ENCODE assay signal across 12 mouse cellular contexts in the genomic region with DNA sequence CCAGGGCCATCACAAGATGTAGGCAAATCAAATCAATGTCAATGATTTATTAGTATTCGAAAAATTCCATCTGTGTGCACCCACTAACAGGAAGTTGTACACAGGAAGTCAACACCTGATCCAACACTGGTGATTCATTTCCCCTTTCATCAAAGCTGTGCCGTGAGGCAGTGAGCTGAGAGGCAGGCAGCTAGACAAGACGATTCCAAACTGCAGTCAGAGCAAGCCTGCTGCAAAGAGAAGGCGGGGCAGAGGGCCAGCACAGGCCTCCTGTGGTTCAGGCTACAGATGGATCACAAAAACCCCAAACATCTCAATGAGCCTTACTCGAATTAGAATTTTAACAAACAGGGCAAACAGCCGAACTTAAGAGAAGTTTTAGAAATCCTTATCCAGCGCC.
A peak's percentile ranks its signal among the peaks of the same experiment; 100 is the strongest.
DNase-seq lines count a peak whose midpoint lies in the region; ATAC-seq and TF ChIP-seq lines count a peak whose summit lies in the region.
"Had no signal": no experiment of that assay in that cellular context is flagged by ENCODE, and none has a peak within 500 bp of the region (broad histone marks: within the 10 kb centered on the region; RNA-seq: fewer than 3 reads in every experiment).

No protein-coding gene starts in this region.

- H3K4me2 ChIP-seq in limb, embryonic 12.5 days, result no peak overlapping the region
- H3K4me2 ChIP-seq in midbrain, embryonic 15.5 days, result no peak overlapping the region
- no peak overlapping the region for H3K4me2 ChIP-seq in kidney, embryonic 15.5 days
- H3K4me2 ChIP-seq: liver, embryonic 13.5 days had no signal

- TF ChIP-seq POLR2A in embryonic fibroblast, embryonic 13.5 days (IDR thresholded peaks at IDR 0.05; ENCODE audit: low read depth, low read length), result no peak

- 0 out of 2 replicates have a peak overlapping the region, but pooled peaks have one; percentile 32 for H3K27ac ChIP-seq in limb, embryonic 12.5 days
- no peak overlapping the region for H3K27ac ChIP-seq in limb, embryonic 10.5 days
- 0 out of 2 replicates have a peak overlapping the region, but pooled peaks have one; percentile 5 for H3K27ac ChIP-seq in embryonic fibroblast, embryonic 13.5 days (ENCODE audit: insufficient read depth, low read length)
- H3K27ac ChIP-seq in midbrain, embryonic 15.5 days, result 0 out of 2 replicates have a peak overlapping the region, but pooled peaks have one; percentile 10
- H3K27ac ChIP-seq in kidney, embryonic 15.5 days, result no peak overlapping the region; the same call in 1 of the 2 replicates
- H3K27ac ChIP-seq: liver, embryonic 13.5 days had no signal

- H3K27me3 ChIP-seq in limb, embryonic 12.5 days, result no peaks in the 10 kb centered on the region
- no peaks in the 10 kb centered on the region for H3K27me3 ChIP-seq in limb, embryonic 10.5 days (ENCODE audit: low read depth, poor library complexity, severe bottlenecking)
- no peaks in the 10 kb centered on the region for H3K27me3 ChIP-seq in midbrain, embryonic 15.5 days (replicated peaks)
- H3K27me3 ChIP-seq in kidney, embryonic 15.5 days, result no peaks in the 10 kb centered on the region
- H3K27me3 ChIP-seq: liver, embryonic 13.5 days had no signal

- ATAC-seq in limb, embryonic 12.5 days (ENCODE audit: insufficient number of reproducible peaks, insufficient read depth, low FRiP score, low TSS enrichment, low read depth), result no peak
- 0 out of 2 replicates have a peak, but pooled peaks have one; percentile 46 for ATAC-seq in midbrain, embryonic 15.5 days (replicated peaks)
- no peak for ATAC-seq in kidney, embryonic 15.5 days (replicated peaks; ENCODE audit: low FRiP score)

- no peak for TF ChIP-seq CTCF in embryonic fibroblast, embryonic 13.5 days (IDR thresholded peaks at IDR 0.05; ENCODE audit: borderline replicate concordance, insufficient read depth, low read length)

- peak; percentile 10 to 17 for DNase-seq in cerebellum, postnatal 36 days
- no peak for DNase-seq in cerebellum, adult 8-10 months
- DNase-seq in limb, embryonic 10.5 days (ENCODE audit: low spot score), result no peak
- no peak for DNase-seq in thymus, postnatal 25 days
- DNase-seq: adrenal gland, adult 2 months; embryo, embryonic 11 days; heart, postnatal 36 days; liver, embryonic 13.5 days had no signal

- H3K4me3 ChIP-seq in limb, embryonic 12.5 days (replicated peaks), result no peak overlapping the region
- H3K4me3 ChIP-seq in limb, embryonic 10.5 days, result no peak overlapping the region
- H3K4me3 ChIP-seq in embryonic fibroblast, embryonic 13.5 days (ENCODE audit: insufficient read depth, low read length), result no peak overlapping the region
- H3K4me3 ChIP-seq in midbrain, embryonic 15.5 days, result no peak overlapping the region
- H3K4me3 ChIP-seq in kidney, embryonic 15.5 days (replicated peaks), result no peak overlapping the region
- H3K4me3 ChIP-seq: liver, embryonic 13.5 days had no signal

- H3K9ac ChIP-seq in limb, embryonic 12.5 days (replicated peaks), result no peak overlapping the region
- H3K9ac ChIP-seq in midbrain, embryonic 15.5 days, result no peak overlapping the region
- no peak overlapping the region for H3K9ac ChIP-seq in kidney, embryonic 15.5 days
- H3K9ac ChIP-seq: liver, embryonic 13.5 days had no signal

- WGBS in limb, embryonic 12.5 days, result 58% methylated on average over 7 of the region's 7 CpGs
- 67% methylated on average over 7 of the region's 7 CpGs for WGBS in limb, embryonic 10.5 days
- WGBS in midbrain, embryonic 15.5 days, result 41% methylated on average over 7 of the region's 7 CpGs
- whole genome bisulfite sequencing in kidney, embryonic 15.5 days, result 43% methylated on average over 7 of the region's 7 CpGs

- H3K9me3 ChIP-seq in limb, embryonic 12.5 days, result no peaks in the 10 kb centered on the region
- no peaks in the 10 kb centered on the region for H3K9me3 ChIP-seq in limb, embryonic 10.5 days (replicated peaks)
- no peaks in the 10 kb centered on the region for H3K9me3 ChIP-seq in midbrain, embryonic 15.5 days
- H3K9me3 ChIP-seq in kidney, embryonic 15.5 days (replicated peaks), result peaks cover 5% of the 10 kb centered on the region; the same call in 1 of the 2 replicates
- H3K9me3 ChIP-seq: liver, embryonic 13.5 days had no signal

- no peaks in the 10 kb centered on the region for H3K4me1 ChIP-seq in limb, embryonic 12.5 days (replicated peaks)
- peaks cover 8% of the 10 kb centered on the region; the same call in 1 of the 2 replicates for H3K4me1 ChIP-seq in limb, embryonic 10.5 days
- H3K4me1 ChIP-seq in embryonic fibroblast, embryonic 13.5 days (ENCODE audit: control insufficient read depth, insufficient read depth, low read length), result peaks cover 4% of the 10 kb centered on the region
- H3K4me1 ChIP-seq in midbrain, embryonic 15.5 days, result peaks cover 6% of the 10 kb centered on the region; the same call in 1 of the 2 replicates
- H3K4me1 ChIP-seq in kidney, embryonic 15.5 days, result peaks cover 9% of the 10 kb centered on the region

- peaks cover 32% of the 10 kb centered on the region for H3K36me3 ChIP-seq in limb, embryonic 12.5 days
- peaks cover 43% of the 10 kb centered on the region for H3K36me3 ChIP-seq in limb, embryonic 10.5 days
- no peaks in the 10 kb centered on the region for H3K36me3 ChIP-seq in midbrain, embryonic 15.5 days (replicated peaks)
- H3K36me3 ChIP-seq in kidney, embryonic 15.5 days, result peaks cover 25% of the 10 kb centered on the region
- H3K36me3 ChIP-seq: liver, embryonic 13.5 days had no signal

Comparison
In these comparisons a context has a peak if more than half of its experiments do, and no peak if none do; other contexts are left out.
1. DNase-seq: peak in cerebellum, postnatal 36 days (2 of 2); none in cerebellum, adult 8-10 months (single experiment), limb, embryonic 10.5 days (single experiment) and thymus, postnatal 25 days (single experiment).
2. H3K27ac ChIP-seq: peak in limb, embryonic 12.5 days (single experiment), embryonic fibroblast, embryonic 13.5 days (single experiment) and midbrain, embryonic 15.5 days (single experiment); none in limb, embryonic 10.5 days (single experiment) and kidney, embryonic 15.5 days (single experiment).